Mouse (Mus musculus) hindbrain, embryonic 14.5 days (tissue): ENCODE data around the gene Adam22. TPM values are rescaled to one million over a fixed set of nuclear protein-coding genes. Genes with fewer than 3 reads are reported as not detected.
A peak's percentile ranks its signal among the peaks of the same experiment; 100 is the strongest.

Experiments used
- ATAC-seq: fragments of 200-750 bp; cut with Nextera tagmentation; 2 replicates; pipeline ENCODE4 v1.8.0; 2017; ENCODE audit warnings: moderate number of reproducible peaks, mild to moderate bottlenecking, moderate TSS enrichment, moderate library complexity; ENCODE audit not compliant: low FRiP score
- DNase-seq: peaks from one replicate; pipeline ENCODE4 v3.0.0-alpha.2; 2015; ENCODE audit warnings: low spot score
- H3K27ac ChIP-seq: fragments of 300-500 bp; sonication (generic); 2 replicates; pipeline ENCODE4 v1.5.1; 2014; ENCODE audit warnings: mild to moderate bottlenecking, moderate library complexity
- H3K27me3 ChIP-seq: fragments of 300-500 bp; sonication (generic); 2 replicates; pipeline ENCODE4 v1.6.1; 2014; ENCODE audit warnings: mild to moderate bottlenecking, low read length, mixed read lengths; ENCODE audit not compliant: control insufficient read depth, insufficient read depth
- H3K36me3 ChIP-seq: fragments of 300-500 bp; sonication (generic); replicated peaks from 2 replicates; pipeline ENCODE4 v1.6.1; 2014; ENCODE audit not compliant: control insufficient read depth, insufficient read depth
- H3K4me1 ChIP-seq: fragments of 300-500 bp; sonication (generic); replicated peaks from 2 replicates; pipeline ENCODE4 v1.6.1; 2014; ENCODE audit warnings: antibody characterized with exemption, low read length, mixed read lengths; ENCODE audit not compliant: control insufficient read depth, insufficient read depth
- H3K4me2 ChIP-seq: fragments of 300-500 bp; sonication (generic); replicated peaks from 2 replicates; pipeline ENCODE4 v1.6.1; 2014; ENCODE audit warnings: mild to moderate bottlenecking, moderate library complexity
- H3K4me3 ChIP-seq: fragments of 300-500 bp; sonication (generic); replicated peaks from 2 replicates; pipeline ENCODE4 v1.5.1; 2014; ENCODE audit warnings: mild to moderate bottlenecking, low read length
- H3K9ac ChIP-seq: fragments of 300-500 bp; sonication (generic); 2 replicates; pipeline ENCODE4 v1.6.1; 2014
- H3K9me3 ChIP-seq: fragments of 300-500 bp; sonication (generic); 2 replicates; pipeline ENCODE4 v1.6.1; 2016; ENCODE audit warnings: low read length; ENCODE audit not compliant: control insufficient read depth
- WGBS: fragments of 180-500 bp; shearing (Covaris S2); extraction: QIAGEN DNeasy Blood & Tissue Kit; methylation state at CpG from one replicate; pipeline ENCODE4 v1.1.7; 2014; 5-methylcytosine and 5-hydroxymethylcytosine counted together
- polyA plus RNA-seq: library from polyadenylated mRNA; unstranded; fragments of >200 nt; fragmentation: Nextera tagmentation; extraction: Ambion mirVana; gene quantifications from 2 replicates; pipeline ENCODE4 v1.2.1, GENCODE M21; 2014

The Adam22 gene
- 55.6 and 56.0 TPM in 2 replicates for polyA plus RNA-seq

- Histone ChIP-seq H3K4me1 (peaks cover 11% of the 10 kb centered on the region), H3K4me2 (peak within 1 kb of the TSS; percentile 52), H3K27me3 (no peaks in the 10 kb centered on the region; the same call in 1 of the 2 replicates), H3K27ac (peak within 1 kb of the TSS; percentile 86), H3K9ac (peak within 1 kb of the TSS; percentile 83), H3K36me3 (no peaks in the 10 kb centered on the region; the same call in 1 of the 2 replicates), H3K9me3 (no peaks in the 10 kb centered on the region), H3K4me3 (peak within 1 kb of the TSS; percentile 80)
- WGBS: under 1% methylated on average over 54 of the region's 55 CpGs
- DNase-seq: peak; percentile 81
- peak; percentile 96 for ATAC-seq
Observed at GRCm38 (mm10) chr5:8367614-8368327, at the start of gene Adam22. Gene Adam22, minus strand, starts transcription at chr5:8368160.

- WGBS: 25% methylated on average over 1 of the region's 1 CpGs
Observed at GRCm38 (mm10) chr5:8417443-8417842, 49.5 kb upstream of the Adam22 start.

DNA sequence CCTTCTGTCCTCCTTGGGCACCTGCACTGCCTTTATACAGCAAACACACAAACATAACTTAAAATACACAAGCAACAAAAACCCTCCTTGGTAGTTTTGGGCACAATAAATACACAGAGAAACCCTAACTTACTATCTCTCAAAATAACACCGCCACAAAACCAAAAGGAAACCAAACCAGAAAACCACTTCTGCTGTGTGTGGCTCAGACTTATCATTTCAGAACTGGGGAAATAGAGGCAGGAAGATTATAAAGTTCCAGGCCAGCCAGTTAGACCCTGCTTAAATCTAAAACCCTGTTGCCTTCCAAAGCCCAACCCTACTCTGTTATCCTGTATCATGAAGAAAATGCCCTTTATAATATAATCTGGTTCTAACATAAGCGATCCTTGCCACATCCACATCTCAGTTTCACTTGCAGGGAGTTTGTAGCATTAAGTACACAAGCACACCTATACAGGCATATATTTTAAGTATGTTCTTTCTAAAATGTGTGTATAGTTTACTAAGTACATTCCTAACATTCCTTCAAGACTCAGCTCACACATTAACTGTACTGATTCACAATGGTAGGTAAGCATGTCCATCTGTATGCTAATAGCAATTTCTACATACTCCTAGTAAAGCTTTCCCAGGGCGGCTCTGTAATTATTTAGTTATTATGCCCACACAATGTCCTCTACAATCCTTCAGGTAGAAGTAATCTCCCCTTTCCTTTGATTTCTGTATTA, 48.9 kb upstream of the Adam22 start:
- ATAC-seq (no peak), DNase-seq (no peak)
- Histone ChIP-seq H3K27me3 (no peaks in the 10 kb centered on the region), H3K9ac (no peak overlapping the region), H3K36me3 (peaks cover 5% of the 10 kb centered on the region), H3K4me1 (peaks cover 5% of the 10 kb centered on the region), H3K27ac (no peak overlapping the region), H3K4me3 (no peak overlapping the region), H3K4me2 (no peak overlapping the region), H3K9me3 (no peaks in the 10 kb centered on the region)
- WGBS: 95% methylated on average over 3 of the region's 3 CpGs

More at GRCm38 (mm10) chr5:8417443-8417842, 49.5 kb upstream of the Adam22 start:
- H3K27me3 ChIP-seq: no peaks in the 10 kb centered on the region
- H3K36me3 ChIP-seq: peaks cover 3% of the 10 kb centered on the region; the same call in 1 of the 2 replicates
- H3K9ac ChIP-seq: no peak overlapping the region
- no peak overlapping the region for H3K4me3 ChIP-seq
- H3K27ac ChIP-seq: no peak overlapping the region
- DNase-seq (no peak), ATAC-seq (no peak)
- no peak overlapping the region for H3K4me2 ChIP-seq
- H3K4me1 ChIP-seq: peaks cover 5% of the 10 kb centered on the region
- no peaks in the 10 kb centered on the region for H3K9me3 ChIP-seq

GRCm38 (mm10) chr5:8408746-8409145, 40.8 kb upstream of the Adam22 start:
- H3K9me3 ChIP-seq: no peaks in the 10 kb centered on the region
- 93% methylated on average over 4 of the region's 4 CpGs for WGBS
- H3K4me1 ChIP-seq: no peaks in the 10 kb centered on the region
- H3K36me3 ChIP-seq: peaks cover 33% of the 10 kb centered on the region
- no peak overlapping the region for H3K9ac ChIP-seq
- no peak for ATAC-seq
- no peak overlapping the region for H3K27ac ChIP-seq
- no peak for DNase-seq
- no peak overlapping the region for H3K4me2 ChIP-seq
- no peak overlapping the region for H3K4me3 ChIP-seq
- H3K27me3 ChIP-seq: no peaks in the 10 kb centered on the region

DNA sequence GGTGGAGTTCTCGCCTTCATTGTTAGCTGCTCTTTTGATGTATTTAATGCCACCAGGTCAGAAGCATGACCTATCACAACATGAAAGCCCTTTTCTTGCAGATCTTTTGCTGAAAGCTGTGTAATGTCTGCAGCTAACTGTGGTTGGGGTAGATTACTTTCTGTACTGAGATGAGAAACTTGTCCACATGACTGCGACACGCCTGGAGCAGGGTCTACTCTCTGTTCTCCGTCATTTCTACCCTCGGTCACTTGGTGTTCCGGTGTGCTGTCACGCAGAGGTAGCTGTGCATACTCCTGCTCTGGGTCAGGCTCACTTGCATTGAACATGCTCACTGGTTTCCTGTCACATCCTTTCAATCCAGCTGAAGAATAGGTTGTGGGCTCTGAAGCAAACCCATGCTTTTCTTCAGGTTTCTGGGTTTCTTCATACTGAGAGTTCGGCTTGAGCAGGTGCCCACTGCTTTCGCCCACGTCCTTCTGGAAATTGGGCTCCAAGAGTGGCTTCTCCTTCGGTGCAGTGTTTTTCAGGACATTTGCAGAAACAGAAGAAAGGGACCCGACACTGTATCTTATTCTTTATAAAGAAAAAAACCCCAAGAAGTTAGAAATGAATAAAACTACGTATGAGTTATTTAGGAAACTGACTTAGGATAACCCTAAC, 29.8 kb upstream of the Adam22 start:
- Histone ChIP-seq H3K36me3 (peaks cover 46% of the 10 kb centered on the region), H3K9me3 (no peaks in the 10 kb centered on the region), H3K4me2 (no peak overlapping the region), H3K4me3 (no peak overlapping the region), H3K9ac (no peak overlapping the region), H3K27ac (no peak overlapping the region), H3K27me3 (no peaks in the 10 kb centered on the region), H3K4me1 (no peaks in the 10 kb centered on the region)
- ATAC-seq (no peak), DNase-seq (no peak)
- 95% methylated on average over 13 of the region's 13 CpGs for WGBS

DNA sequence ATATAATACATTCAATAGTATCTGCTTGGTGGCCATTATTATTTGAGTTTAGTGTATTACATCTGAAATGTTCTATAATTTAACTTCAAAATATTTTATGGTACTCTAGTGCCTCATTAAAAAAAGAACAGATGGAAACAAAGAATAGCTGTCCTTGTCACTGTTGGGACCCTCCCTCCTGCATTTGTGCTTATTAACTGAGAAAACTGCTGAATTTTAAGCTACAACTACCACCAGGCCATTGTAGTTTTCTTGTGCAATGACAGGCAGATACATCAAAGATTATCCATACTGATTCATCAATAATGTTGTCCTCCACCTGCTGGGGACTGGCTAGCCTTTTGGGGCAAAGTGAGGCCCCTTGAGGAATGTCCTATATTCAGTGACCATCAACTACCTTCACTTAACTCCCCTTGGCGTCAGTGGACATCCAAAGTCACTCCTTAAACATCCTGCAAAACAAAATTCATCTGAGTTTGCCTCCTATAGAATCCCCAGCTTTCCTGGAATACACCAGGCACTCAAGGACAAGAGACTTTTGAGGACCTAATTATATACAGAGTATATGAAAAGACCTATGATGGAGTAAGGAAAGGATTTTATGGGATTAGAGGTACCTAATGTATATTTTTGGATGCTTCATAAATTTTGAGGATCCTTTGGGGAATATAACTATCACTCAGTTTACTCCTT, 26.1 kb upstream of the Adam22 start:
- Histone ChIP-seq H3K4me1 (no peaks in the 10 kb centered on the region), H3K9ac (no peak overlapping the region), H3K36me3 (peaks cover 22% of the 10 kb centered on the region), H3K27ac (no peak overlapping the region), H3K27me3 (no peaks in the 10 kb centered on the region), H3K9me3 (no peaks in the 10 kb centered on the region), H3K4me3 (no peak overlapping the region), H3K4me2 (no peak overlapping the region)
- ATAC-seq: no peak
- 84% methylated on average over 1 of the region's 1 CpGs for WGBS
- no peak for DNase-seq

DNA sequence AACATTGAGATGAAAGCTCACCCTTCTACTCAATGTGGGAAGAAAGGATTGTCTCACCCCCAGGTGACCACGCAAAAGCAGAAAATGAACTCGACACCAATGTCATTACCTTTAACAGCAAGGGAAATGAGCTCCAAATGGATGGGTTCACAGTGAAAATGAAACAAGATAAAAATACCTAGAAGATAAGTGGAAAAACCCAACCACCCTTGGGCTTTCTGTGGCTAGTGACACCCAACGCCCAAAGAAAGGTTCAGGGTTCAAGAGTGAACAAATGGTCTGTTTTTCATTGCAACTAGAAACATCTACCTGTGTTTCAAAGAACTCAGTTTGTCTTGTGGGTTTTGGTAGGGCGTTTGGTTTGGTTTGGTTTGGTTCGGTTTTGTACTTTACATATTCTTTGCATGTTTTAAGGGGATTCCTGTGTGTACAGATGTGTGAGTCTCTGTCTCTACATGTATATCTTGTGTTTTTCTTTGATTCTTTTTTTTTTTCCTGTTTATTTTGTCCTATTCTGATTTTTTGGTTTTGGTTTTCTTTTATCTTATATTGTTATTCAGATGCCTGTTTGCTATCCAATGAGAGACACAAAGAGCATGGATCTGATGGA, 6.4 kb upstream of the Adam22 start:
- Histone ChIP-seq H3K9me3 (no peaks in the 10 kb centered on the region), H3K4me1 (no peaks in the 10 kb centered on the region), H3K9ac (no peak overlapping the region), H3K36me3 (no peaks in the 10 kb centered on the region), H3K4me3 (no peak overlapping the region), H3K27me3 (no peaks in the 10 kb centered on the region), H3K4me2 (no peak overlapping the region), H3K27ac (no peak overlapping the region)
- DNase-seq (no peak), ATAC-seq (no peak)
- WGBS: 88% methylated on average over 5 of the region's 5 CpGs

DNA sequence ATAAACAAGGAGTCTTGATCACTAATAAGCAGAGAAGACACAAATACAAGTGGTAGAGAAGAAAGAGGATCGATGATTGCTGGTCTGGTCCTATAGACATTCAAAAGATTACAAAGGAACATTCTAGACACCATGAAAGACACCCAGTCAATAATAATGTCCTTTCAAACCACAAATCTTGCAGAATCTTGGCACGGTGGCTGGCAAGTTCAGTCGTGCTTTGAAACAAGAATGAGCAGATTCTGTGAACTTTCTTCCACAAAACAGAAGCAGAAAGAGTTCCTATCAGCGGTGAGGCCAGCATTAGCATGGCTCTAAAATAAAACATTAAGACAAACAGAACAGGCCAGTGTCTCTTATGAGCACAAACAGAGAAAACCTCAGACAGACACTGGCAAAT, 5.5 kb upstream of the Adam22 start:
- no peak overlapping the region for H3K9ac ChIP-seq
- H3K27ac ChIP-seq: no peak overlapping the region
- WGBS: 73% methylated on average over 4 of the region's 4 CpGs
- ATAC-seq: no peak
- no peaks in the 10 kb centered on the region for H3K4me1 ChIP-seq
- no peak overlapping the region for H3K4me3 ChIP-seq
- H3K4me2 ChIP-seq: no peak overlapping the region
- no peaks in the 10 kb centered on the region for H3K9me3 ChIP-seq
- H3K27me3 ChIP-seq: no peaks in the 10 kb centered on the region; the same call in 1 of the 2 replicates
- no peak for DNase-seq
- no peaks in the 10 kb centered on the region for H3K36me3 ChIP-seq
